Mouse (Mus musculus) megakaryocyte, embryonic 14.5 days (primary cell): ENCODE data around the gene Dock4.

Source experiments
- FLI1 ChIP-seq: IDR thresholded peaks from 2 replicates; pipeline ENCODE4 v1.6.1; 2012; ENCODE audit warnings: low read length, inconsistent platforms, mixed read lengths
- GATA1 ChIP-seq: IDR thresholded peaks from 3 replicates; pipeline ENCODE4 v1.6.1; 2012; ENCODE audit warnings: mixed read lengths, low read length, inconsistent platforms, borderline replicate concordance

GRCm38 (mm10) chr12:40872716-40873115 lies 427.0 kb downstream of the Dock4 start:
- TF ChIP-seq GATA1 (no peak), FLI1 (no peak)
